Mouse (Mus musculus) erythroid progenitor cell, adult 5-6 weeks (primary cell): Measurements from ENCODE around the gene Mapkapk3. TPM values are rescaled to one million over a fixed set of nuclear protein-coding genes. Genes with fewer than 3 reads are reported as not detected.

Experiments used
- ATAC-seq: replicated peaks from 2 replicates; pipeline ENCODE4 v1.8.0; 2016; ENCODE audit warnings: moderate number of reproducible peaks, mild to moderate bottlenecking, moderate TSS enrichment, inconsistent platforms; ENCODE audit not compliant: poor library complexity, low FRiP score, severe bottlenecking
- total RNA-seq, 2 experiments: library from RNA; stranded (forward) in 1 of 2; stranded (reverse) in 1 of 2; fragments of 150-400 nt in 1 of 2; fragments of 186-747, 209-891 nt in 1 of 2; gene quantifications; 2 replicates each; pipeline versions ENCODE4 v1.2.3 to v1.2.4; 2015 to 2017; ENCODE audit warnings: low replicate concordance in 2 of 2

The Mapkapk3 gene
- total RNA-seq, 2 experiments from 2014 or later: 15.7 to 17.2 TPM

GRCm38 (mm10) chr9:107235261-107235660 is 54.4 kb downstream of the Mapkapk3 start:
- no peak for ATAC-seq

- no peak for ATAC-seq
These were observed 57.5 kb downstream of the Mapkapk3 start for GRCm38 (mm10) chr9:107232140-107232539.

- ATAC-seq: no peak
These were observed 58.0 kb downstream of the Mapkapk3 start, which contains the start of gene Dock3 for GRCm38 (mm10) chr9:107231539-107232139. TSS of gene Dock3 (minus strand) at chr9:107231909.

- no peak for ATAC-seq
These were observed 58.6 kb downstream of the Mapkapk3 start for GRCm38 (mm10) chr9:107230991-107231538.

GRCm38 (mm10) chr9:107224597-107224996 is 65.1 kb downstream of the Mapkapk3 start:
- ATAC-seq: no peak

Other genes with a start within 250 kb of the Mapkapk3 start
- gene Dock3, start 58.0 kb downstream of the Mapkapk3 start, total RNA-seq (2015; ENCODE audit: low replicate concordance): 10.1 TPM in 1 of 2 replicates, not detected in the other
- not detected in 2 replicates for gene Dock3, start 58.0 kb downstream of the Mapkapk3 start, total RNA-seq (2017; ENCODE audit: low replicate concordance)
- gene Cish, start 6.1 kb upstream of the Mapkapk3 start, total RNA-seq (2015; ENCODE audit: low replicate concordance): 5.9 and 23.4 TPM in 2 replicates
- 3.6 and 5.1 TPM in 2 replicates for gene Cish, start 6.1 kb upstream of the Mapkapk3 start, total RNA-seq (2017; ENCODE audit: low replicate concordance)
- not detected in 2 replicates for gene Hemk1, start 48.5 kb upstream of the Mapkapk3 start, total RNA-seq (2015; ENCODE audit: low replicate concordance)
- gene Hemk1, start 48.5 kb upstream of the Mapkapk3 start, total RNA-seq (2017; ENCODE audit: low replicate concordance): 0.15 and 3.9 TPM in 2 replicates
- not detected in 2 replicates for gene 6430571L13Rik, start 50.7 kb upstream of the Mapkapk3 start, total RNA-seq (2015; ENCODE audit: low replicate concordance)
- not detected in 2 replicates for gene 6430571L13Rik, start 50.7 kb upstream of the Mapkapk3 start, total RNA-seq (2017; ENCODE audit: low replicate concordance)
- gene Cacna2d2, start 109.7 kb upstream of the Mapkapk3 start, total RNA-seq (2015; ENCODE audit: low replicate concordance): not detected in 2 replicates
- gene Cacna2d2, start 109.7 kb upstream of the Mapkapk3 start, total RNA-seq (2017; ENCODE audit: low replicate concordance): not detected in 2 replicates
- gene Tmem115, start 244.1 kb upstream of the Mapkapk3 start, total RNA-seq (2015; ENCODE audit: low replicate concordance): 0.72 and 3.8 TPM in 2 replicates
- 2.6 and 8.4 TPM in 2 replicates for gene Tmem115, start 244.1 kb upstream of the Mapkapk3 start, total RNA-seq (2017; ENCODE audit: low replicate concordance)